Mouse (Mus musculus) kidney, postnatal 0 days (tissue): ENCODE results near the gene Rfwd3. TPM values are rescaled to one million over a fixed set of nuclear protein-coding genes. Genes with fewer than 3 reads are reported as not detected.

Experiments
- ATAC-seq: fragments of 200-750 bp; cut with Nextera tagmentation; replicated peaks from 2 replicates; pipeline ENCODE4 v1.8.0; 2017; ENCODE audit warnings: low read depth, moderate number of reproducible peaks, moderate TSS enrichment, moderate library complexity; ENCODE audit not compliant: low FRiP score
- DNase-seq: peaks from one replicate; pipeline ENCODE4 v3.0.0-alpha.2; 2016; ENCODE audit warnings: low spot score
- H3K27ac ChIP-seq: fragments of 300-500 bp; sonication (generic); 2 replicates; pipeline ENCODE4 v1.5.1; 2014; ENCODE audit warnings: mild to moderate bottlenecking
- H3K27me3 ChIP-seq: fragments of 300-500 bp; sonication (generic); 2 replicates; pipeline ENCODE4 v1.6.1; 2014; ENCODE audit warnings: low read length, mixed read lengths; ENCODE audit not compliant: insufficient read depth
- H3K36me3 ChIP-seq: fragments of 300-500 bp; sonication (generic); 2 replicates; pipeline ENCODE4 v1.6.1; 2014; ENCODE audit warnings: low read length, mixed read lengths; ENCODE audit not compliant: insufficient read depth
- H3K4me1 ChIP-seq: fragments of 300-500 bp; sonication (generic); replicated peaks from 2 replicates; pipeline ENCODE4 v1.6.1; 2014; ENCODE audit warnings: antibody characterized with exemption, low read length, mixed read lengths; ENCODE audit not compliant: insufficient read depth
- H3K4me2 ChIP-seq: fragments of 300-500 bp; sonication (generic); 2 replicates; pipeline ENCODE4 v1.6.1; 2014; ENCODE audit warnings: mild to moderate bottlenecking, low read length, moderate library complexity, mixed read lengths
- H3K4me3 ChIP-seq: fragments of 300-500 bp; sonication (generic); replicated peaks from 2 replicates; pipeline ENCODE4 v1.5.1; 2014; ENCODE audit warnings: low read depth, low read length
- H3K9ac ChIP-seq: fragments of 300-500 bp; sonication (generic); 2 replicates; pipeline ENCODE4 v1.6.1; 2014; ENCODE audit warnings: low read depth, low read length
- H3K9me3 ChIP-seq: fragments of 300-500 bp; sonication (generic); replicated peaks from 2 replicates; pipeline ENCODE4 v1.6.1; 2016; ENCODE audit warnings: low read length, inconsistent platforms, mixed read lengths
- CTCF ChIP-seq: IDR thresholded peaks from 2 replicates; pipeline ENCODE4 v1.5.1; 2016; ENCODE audit warnings: antibody characterized with exemption, low read depth, mild to moderate bottlenecking, moderate library complexity
- WGBS: fragments of 180-500 bp; shearing (Covaris S2); extraction: QIAGEN DNeasy Blood & Tissue Kit; methylation state at CpG from one replicate; pipeline ENCODE4 v1.1.7; 2014; 5-methylcytosine and 5-hydroxymethylcytosine counted together
- polyA plus RNA-seq: library from polyadenylated mRNA; unstranded; fragments of >200 nt; fragmentation: Nextera tagmentation; extraction: Ambion mirVana; gene quantifications from 2 replicates; pipeline ENCODE4 v1.2.1, GENCODE M21; 2015

The Rfwd3 gene
- polyA plus RNA-seq, 1 experiment from 2014 or later: 24.7 TPM

GRCm38 (mm10) chr8:111261981-111262381, 38.0 kb downstream of the Rfwd3 start:
- DNase-seq (peak; percentile 53), ATAC-seq (no peak)
- TF ChIP-seq CTCF: no peak
- H3K9me3 ChIP-seq: 0 out of 2 replicates have a peak, but pooled peaks cover 4% of the 10 kb centered on the region
- H3K27me3 ChIP-seq: no peaks in the 10 kb centered on the region
- no peak overlapping the region for H3K4me2 ChIP-seq
- WGBS: 52% methylated on average over 4 of the region's 4 CpGs
- no peak overlapping the region for H3K4me3 ChIP-seq
- 0 out of 2 replicates have a peak, but pooled peaks cover 3% of the 10 kb centered on the region for H3K4me1 ChIP-seq
- H3K36me3 ChIP-seq: no peaks in the 10 kb centered on the region
- H3K9ac ChIP-seq: no peak overlapping the region
- H3K27ac ChIP-seq: no peak overlapping the region

GRCm38 (mm10) chr8:111260251-111260650, 39.8 kb downstream of the Rfwd3 start:
- Histone ChIP-seq H3K4me3 (no peak overlapping the region), H3K4me2 (no peak overlapping the region), H3K27me3 (no peaks in the 10 kb centered on the region), H3K4me1 (0 out of 2 replicates have a peak, but pooled peaks cover 3% of the 10 kb centered on the region), H3K36me3 (no peaks in the 10 kb centered on the region), H3K27ac (no peak overlapping the region), H3K9me3 (no peaks in the 10 kb centered on the region), H3K9ac (no peak overlapping the region)
- TF ChIP-seq CTCF: no peak
- WGBS: 89% methylated on average over 5 of the region's 5 CpGs
- DNase-seq: no peak
- no peak for ATAC-seq

DNA sequence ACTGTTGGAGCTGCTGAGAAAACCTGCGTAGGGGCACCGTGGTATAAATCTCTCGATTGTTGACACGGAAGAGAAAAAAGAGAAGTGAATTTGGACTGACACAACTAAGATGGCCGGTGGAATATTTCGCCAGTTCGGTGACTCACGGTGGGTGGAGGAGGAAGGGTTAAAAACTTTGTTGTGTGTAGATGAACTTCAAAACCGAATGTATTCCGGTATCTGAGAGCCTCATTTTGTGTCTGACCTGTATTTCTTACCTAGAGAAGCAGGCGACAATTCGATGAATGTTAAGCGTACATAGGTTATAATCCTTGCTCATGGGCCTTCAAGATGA, 40.6 kb downstream of the Rfwd3 start:
- Histone ChIP-seq H3K9me3 (no peaks in the 10 kb centered on the region), H3K36me3 (no peaks in the 10 kb centered on the region), H3K9ac (peak overlapping the region; percentile 94), H3K27me3 (no peaks in the 10 kb centered on the region), H3K4me3 (peak overlapping the region; percentile 91), H3K4me2 (peak overlapping the region; percentile 69), H3K27ac (peak overlapping the region; percentile 100), H3K4me1 (0 out of 2 replicates have a peak, but pooled peaks cover 3% of the 10 kb centered on the region)
- 8% methylated on average over 13 of the region's 13 CpGs for WGBS
- no peak for TF ChIP-seq CTCF
- ATAC-seq (0 out of 2 replicates have a peak, but pooled peaks have one; percentile 11), DNase-seq (no peak)

DNA sequence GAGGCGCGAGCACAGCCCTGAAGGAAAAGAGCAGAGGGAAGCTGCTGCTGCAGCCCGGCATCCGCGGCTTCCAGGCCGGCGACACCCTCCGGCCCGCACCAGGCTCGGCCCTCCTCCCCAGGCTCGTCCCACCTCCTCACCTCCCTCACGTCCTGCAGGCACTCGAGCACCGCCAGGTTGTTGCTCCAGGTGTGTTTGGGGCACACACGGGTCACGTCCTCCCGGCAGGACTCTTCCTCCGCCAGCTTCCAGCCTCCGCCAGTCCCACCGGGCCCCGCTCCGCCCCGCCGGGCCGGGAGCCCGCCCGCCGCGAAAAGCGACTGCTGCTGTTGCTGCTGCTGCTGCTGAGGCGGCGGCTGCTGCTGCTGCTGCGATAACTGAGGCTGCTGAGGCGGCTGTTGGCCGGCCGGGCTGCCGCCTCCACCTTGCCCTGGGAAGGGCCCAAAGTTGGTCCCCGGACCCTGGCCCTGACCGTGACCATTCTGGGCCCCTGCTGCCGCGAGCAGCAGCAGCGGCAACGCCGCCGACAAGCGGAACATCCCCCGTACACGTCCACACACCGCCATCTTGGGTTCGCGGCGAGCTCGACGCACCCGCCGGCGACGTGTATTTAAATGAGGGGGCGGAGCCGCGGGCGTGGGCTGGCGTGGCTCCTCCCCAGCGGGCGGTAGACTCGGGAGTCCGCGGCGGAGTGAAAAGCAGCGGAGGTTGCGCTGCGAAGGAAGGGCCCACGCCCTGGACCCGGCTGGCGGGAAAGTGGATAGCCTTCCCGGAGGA, 41.2 kb downstream of the Rfwd3 start, which contains the start of gene Glg1:
TSS of gene Glg1 (minus strand) at position 586 of the 777 bp plus-strand sequence.
- no peak for TF ChIP-seq CTCF
- Histone ChIP-seq H3K4me1 (0 out of 2 replicates have a peak, but pooled peaks cover 3% of the 10 kb centered on the region), H3K36me3 (no peaks in the 10 kb centered on the region), H3K9me3 (no peaks in the 10 kb centered on the region), H3K9ac (peak within 1 kb of the TSS; percentile 94), H3K27ac (peak within 1 kb of the TSS; percentile 100), H3K4me2 (peak within 1 kb of the TSS; percentile 69), H3K27me3 (no peaks in the 10 kb centered on the region), H3K4me3 (peak within 1 kb of the TSS; percentile 91)
- under 1% methylated on average over 74 of the region's 76 CpGs for WGBS
- DNase-seq: peak; percentile 97
- peak; percentile 92 for ATAC-seq

DNA sequence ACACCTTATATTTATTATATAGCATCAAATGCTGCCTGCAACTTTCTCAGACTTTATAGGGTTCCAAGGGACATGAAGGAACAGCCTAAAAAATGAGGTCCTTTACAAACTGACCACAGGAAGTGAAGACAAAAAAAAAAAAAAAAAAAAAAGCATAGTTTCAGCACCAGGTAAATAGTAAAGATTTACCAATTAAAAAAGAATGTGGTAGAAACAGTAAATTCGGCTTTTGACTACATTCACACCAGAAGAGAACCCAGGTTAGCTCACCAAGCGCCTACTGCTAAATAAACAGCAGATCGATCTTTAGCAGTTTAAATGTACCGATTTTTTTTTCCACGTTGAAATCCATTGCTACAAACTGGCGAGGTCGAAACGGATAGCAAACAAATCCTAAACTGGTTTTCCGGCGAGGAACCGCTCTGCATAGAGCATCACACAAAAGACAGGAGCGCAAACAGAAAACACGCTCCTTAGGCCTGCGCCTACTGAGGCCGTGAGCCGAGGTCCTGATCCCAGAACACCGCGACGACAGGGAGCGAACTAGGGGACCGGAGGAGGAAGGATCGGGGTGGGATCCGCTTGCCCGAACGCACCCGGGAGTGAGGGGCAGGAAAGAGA, 41.9 kb downstream of the Rfwd3 start:
- peak overlapping the region; percentile 91 for H3K4me3 ChIP-seq
- TF ChIP-seq CTCF: no peak
- no peak for DNase-seq
- no peaks in the 10 kb centered on the region for H3K36me3 ChIP-seq
- no peaks in the 10 kb centered on the region for H3K27me3 ChIP-seq
- peak; percentile 37 for ATAC-seq
- H3K9me3 ChIP-seq: no peaks in the 10 kb centered on the region
- H3K9ac ChIP-seq: peak overlapping the region; percentile 94
- H3K4me2 ChIP-seq: peak overlapping the region; percentile 69
- under 1% methylated on average over 23 of the region's 26 CpGs for WGBS
- 0 out of 2 replicates have a peak, but pooled peaks cover 3% of the 10 kb centered on the region for H3K4me1 ChIP-seq
- H3K27ac ChIP-seq: peak overlapping the region; percentile 100

DNA sequence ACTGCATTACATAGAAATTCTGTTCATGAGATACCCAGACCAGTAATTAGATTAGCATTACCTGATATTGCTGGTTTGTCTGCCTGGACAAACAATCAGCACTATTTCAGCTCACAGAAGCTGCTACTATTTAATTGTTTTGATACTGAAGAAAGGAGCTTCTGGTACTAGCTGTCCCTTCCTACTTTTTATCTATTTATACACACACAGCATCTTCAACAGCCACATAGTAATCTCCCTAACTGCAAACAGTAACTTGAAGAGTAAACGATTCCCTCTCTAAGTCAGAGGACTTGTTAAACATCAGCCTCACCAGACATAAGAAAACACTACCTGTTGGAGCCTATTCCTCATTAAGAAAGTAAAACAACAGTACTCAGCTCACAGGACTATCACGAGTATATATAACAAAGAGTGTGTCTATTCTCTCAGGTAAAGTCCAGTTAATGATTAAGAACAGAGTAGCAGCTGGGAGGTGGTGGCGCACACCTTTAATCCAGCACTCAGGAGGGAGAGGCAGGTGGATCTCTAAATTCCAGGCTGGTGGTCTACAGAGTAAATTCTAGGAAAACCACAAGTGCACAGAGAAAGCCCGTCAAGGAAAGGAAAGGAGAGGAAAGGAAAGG, 47.4 kb downstream of the Rfwd3 start:
- DNase-seq (no peak), ATAC-seq (no peak)
- no peak for TF ChIP-seq CTCF
- Histone ChIP-seq H3K27ac (no peak overlapping the region), H3K9me3 (no peaks in the 10 kb centered on the region), H3K4me3 (no peak overlapping the region), H3K4me1 (0 out of 2 replicates have a peak, but pooled peaks cover 3% of the 10 kb centered on the region), H3K27me3 (no peaks in the 10 kb centered on the region), H3K36me3 (no peaks in the 10 kb centered on the region), H3K9ac (no peak overlapping the region), H3K4me2 (no peak overlapping the region)
- 65% methylated on average over 4 of the region's 4 CpGs for WGBS
